Mouse (Mus musculus) large intestine, adult 2 months (tissue): ENCODE measurements at regions not wholly inside any gene's neighbourhood (a gene's known extent, or its start where the extent isn't known, plus 50 kb on each side); places are given as distances from the start of the nearest gene placed in this dataset.

Source experiments
- DNase-seq: peaks from one replicate; pipeline ENCODE4 v3.0.0-alpha.2; 2012; ENCODE audit warnings: low read depth, low spot score
- WGBS: fragments of 180-500 bp; shearing (Covaris S2); methylation state at CpG from one replicate; pipeline ENCODE4 v1.1.7; 2018; 5-methylcytosine and 5-hydroxymethylcytosine counted together

GRCm38 (mm10) chr2:159592841-159593240, 741.1 kb downstream of the Gm826 start:
- 52% methylated on average over 5 of the region's 5 CpGs for WGBS

DNA sequence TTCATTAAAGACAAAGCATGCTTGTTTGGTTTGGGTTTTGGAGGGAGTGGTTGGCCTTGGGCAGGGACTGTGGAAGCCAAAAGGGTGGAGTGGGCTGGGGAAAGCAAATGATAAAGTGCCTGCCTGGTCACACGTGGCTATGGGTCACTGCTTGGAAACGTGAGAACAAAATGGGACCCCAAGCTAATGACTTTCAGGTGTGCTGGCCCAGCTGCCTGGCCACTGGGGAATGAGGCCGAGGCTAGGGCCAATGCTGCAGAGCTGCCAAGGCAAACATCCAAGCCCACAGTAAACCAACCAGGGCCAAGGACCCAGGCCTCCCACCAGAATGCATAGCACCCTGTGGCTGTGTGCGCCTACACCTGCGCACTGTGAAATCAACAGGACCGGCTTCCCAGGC, 737.7 kb downstream of the Gm826 start:
- 67% methylated on average over 6 of the region's 6 CpGs for WGBS
- DNase-seq, result no peak

More at GRCm38 (mm10) chr2:159592841-159593240, 741.1 kb downstream of the Gm826 start:
- no peak for DNase-seq

DNA sequence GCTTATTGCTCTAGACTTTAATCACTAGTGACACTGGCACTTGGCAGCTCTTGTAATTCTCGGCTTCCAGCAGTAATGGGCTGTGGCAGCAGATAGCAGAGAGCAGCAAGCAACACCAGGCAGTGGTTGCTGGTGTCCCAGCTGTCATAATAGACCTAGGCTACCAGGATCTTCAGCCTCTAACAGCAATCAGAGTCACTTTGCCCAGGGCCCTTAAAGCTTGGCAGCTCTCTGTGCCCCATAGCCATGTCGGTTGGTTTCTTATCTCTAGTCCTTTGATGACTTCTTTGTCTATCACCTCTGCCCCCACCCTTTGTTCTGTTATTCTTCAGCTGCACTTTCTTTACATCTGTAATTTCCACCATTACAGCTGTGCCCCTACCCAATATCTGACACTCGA, 735.9 kb downstream of the Gm826 start:
- 63% methylated on average over 3 of the region's 3 CpGs for WGBS
- DNase-seq, result no peak

DNA sequence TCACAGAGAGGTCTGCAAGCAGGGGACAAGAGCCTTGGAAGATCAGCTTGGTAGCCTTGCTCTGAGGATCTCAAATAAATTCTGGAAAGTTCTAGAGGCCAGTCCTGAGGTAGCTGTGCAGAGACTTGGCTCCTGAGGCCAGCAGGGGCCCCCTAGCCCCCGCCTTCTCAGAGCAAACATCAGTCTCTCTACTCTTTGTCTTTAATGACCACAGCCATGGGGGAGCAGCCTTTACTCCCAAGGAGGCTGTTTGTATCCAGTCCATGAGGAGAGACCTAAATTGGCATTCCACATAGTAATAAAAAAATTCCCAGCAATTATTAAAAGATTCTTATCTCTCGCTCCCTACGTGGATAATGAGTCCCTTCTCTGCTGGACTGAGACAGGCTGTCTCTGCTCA, 726.8 kb downstream of the Gm826 start:
- WGBS, result 24% methylated on average over 3 of the region's 3 CpGs
- DNase-seq, result no peak

DNA sequence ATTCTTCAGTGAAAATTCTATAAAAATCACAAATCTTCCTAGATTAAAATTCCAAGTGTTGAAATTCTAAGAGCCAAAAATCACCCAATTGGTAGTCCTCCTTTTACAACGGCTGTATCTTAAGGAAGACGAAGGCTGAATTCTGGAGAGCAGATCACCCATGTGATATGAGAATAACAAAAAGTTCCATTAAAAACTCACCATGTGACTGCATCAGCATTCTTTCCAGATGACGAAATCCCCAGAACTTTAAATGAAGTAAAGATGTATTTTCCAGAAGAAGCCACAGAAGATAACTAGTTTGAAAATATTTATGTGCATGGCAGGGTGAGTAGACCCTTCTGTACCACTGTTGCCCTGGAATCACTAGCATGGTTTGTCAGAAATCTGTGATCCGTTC, 723.5 kb downstream of the Gm826 start:
- DNase-seq, result no peak
- WGBS, result 69% methylated on average over 4 of the region's 4 CpGs

- DNase-seq, result no peak
- 43% methylated on average over 4 of the region's 4 CpGs for WGBS
These were observed 717.3 kb downstream of the Gm826 start for GRCm38 (mm10) chr2:159616685-159617084.

DNA sequence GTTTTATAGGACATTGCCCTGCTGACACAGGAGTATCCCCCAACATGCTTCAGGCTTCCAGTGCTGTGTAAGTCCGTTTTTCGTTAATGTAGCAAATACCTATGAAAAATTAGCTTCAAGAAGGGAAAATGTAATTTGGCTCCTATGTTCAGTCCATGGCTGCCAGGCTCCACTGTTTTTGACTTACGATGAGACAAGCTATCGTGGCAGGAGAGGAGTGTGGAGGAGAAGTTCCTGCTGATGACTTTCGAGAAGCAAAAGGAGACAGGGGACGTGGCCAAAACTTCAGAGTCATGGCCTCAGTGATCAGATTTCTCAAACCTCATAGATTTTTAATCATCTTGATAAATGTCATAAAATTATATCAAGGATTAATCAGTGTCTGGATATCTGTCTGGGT, 712.7 kb downstream of the Gm826 start:
- no peak for DNase-seq
- WGBS, result 90% methylated on average over 6 of the region's 6 CpGs

DNA sequence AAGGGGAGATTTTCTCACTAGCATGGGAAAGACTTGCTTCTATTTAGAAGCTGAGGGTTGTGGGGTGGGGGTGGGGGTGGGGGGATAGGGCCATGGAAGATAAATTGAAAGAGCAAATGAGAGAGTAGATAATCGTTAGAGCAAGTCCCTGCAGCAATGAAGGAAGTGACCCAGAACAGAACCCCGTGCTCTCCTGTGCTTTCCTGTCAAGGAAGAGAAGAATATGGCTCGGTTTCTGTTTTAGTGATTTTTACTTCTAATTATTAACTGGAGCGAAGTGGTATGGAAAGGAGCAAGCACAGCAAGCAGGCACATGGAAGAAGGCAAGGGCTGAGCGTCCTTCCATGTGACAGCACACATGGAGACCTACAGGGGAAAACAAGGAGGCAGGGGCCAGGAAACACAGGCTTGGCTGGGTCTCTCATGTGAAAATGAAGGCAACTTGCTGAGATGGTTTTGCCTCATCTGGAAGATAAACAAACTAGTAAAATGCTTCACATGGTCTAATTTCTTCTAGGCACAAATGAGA, 711.8 kb downstream of the Gm826 start:
- 59% methylated on average over 5 of the region's 5 CpGs for WGBS

GRCm38 (mm10) chr2:159625306-159625705, 708.7 kb downstream of the Gm826 start:
- DNase-seq, result no peak
- 50% methylated on average over 1 of the region's 1 CpGs for WGBS

More for the DNA sequence above, 711.8 kb downstream of the Gm826 start:
- no peak for DNase-seq

DNA sequence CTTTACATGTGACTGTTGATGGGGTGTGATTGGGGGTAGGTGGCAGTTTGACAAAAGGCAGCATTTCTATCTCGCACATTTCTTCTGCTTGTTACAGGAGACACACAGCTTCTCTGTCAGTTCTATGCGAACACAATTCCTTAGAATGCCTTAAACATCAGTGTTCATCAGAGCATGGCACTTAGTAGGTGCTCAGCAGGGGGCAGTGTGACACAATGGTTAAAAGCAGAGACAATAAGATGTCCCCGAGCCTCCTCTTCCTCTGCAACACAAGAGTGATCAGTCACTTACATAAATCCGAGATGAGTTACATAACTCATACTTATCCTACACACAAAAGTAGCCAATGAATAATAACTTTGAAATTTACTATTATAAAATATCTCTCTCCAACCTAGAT, 688.1 kb downstream of the Gm826 start:
- no peak for DNase-seq
- 48% methylated on average over 4 of the region's 4 CpGs for WGBS

- WGBS, result 58% methylated on average over 2 of the region's 2 CpGs
- DNase-seq, result no peak
These were observed 687.4 kb downstream of the Gm826 start for GRCm38 (mm10) chr2:159646595-159646994.

DNA sequence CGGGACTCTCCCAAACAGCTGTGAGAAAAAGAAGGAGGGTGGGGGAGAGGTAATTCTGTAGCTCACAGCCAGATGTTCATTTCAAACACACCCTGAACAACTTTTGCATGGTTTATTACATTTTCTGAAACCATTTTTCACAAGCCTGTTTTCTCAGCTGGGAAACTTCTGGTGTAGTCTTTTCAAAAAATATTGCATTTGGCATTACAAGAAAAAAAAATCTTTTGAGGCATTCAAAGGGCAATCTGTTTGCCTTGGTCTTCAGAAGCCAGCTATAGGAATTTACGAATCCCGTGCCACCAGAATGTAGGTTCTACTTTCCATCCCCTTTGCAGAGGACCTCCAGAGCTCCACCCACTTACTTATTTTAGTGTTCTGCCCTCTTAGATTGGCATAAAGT, 681.7 kb downstream of the Gm826 start:
- DNase-seq, result no peak
- 65% methylated on average over 3 of the region's 3 CpGs for WGBS

GRCm38 (mm10) chr2:159676845-159677244, 657.1 kb downstream of the Gm826 start:
- WGBS, result 24% methylated on average over 3 of the region's 3 CpGs
- no peak for DNase-seq

- 68% methylated on average over 1 of the region's 1 CpGs for WGBS
- DNase-seq, result no peak
These were observed 653.3 kb downstream of the Gm826 start for GRCm38 (mm10) chr2:159680641-159681040.

DNA sequence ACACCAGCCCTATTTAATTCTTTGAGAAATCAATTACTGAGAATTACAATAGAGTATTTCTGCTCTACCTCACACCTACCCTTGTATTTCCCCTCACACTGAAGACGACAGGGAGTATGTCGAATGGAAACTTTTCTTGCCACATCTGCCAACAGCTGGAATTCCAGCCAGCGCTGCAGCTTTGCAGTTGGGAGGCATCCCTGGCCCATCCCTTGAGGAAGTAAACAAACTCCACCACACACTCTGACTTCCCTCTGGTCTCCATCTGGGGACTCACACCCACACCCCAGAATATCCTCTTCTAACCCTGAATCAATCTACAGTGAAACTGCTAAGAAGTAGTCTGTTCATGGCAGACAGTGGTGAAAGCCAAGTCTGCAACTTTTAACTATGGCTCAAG, 630.9 kb downstream of the Gm826 start:
- DNase-seq, result no peak
- 58% methylated on average over 3 of the region's 3 CpGs for WGBS

GRCm38 (mm10) chr2:159708141-159708540, 625.8 kb downstream of the Gm826 start:
- no peak for DNase-seq
- WGBS, result 72% methylated on average over 2 of the region's 2 CpGs

DNA sequence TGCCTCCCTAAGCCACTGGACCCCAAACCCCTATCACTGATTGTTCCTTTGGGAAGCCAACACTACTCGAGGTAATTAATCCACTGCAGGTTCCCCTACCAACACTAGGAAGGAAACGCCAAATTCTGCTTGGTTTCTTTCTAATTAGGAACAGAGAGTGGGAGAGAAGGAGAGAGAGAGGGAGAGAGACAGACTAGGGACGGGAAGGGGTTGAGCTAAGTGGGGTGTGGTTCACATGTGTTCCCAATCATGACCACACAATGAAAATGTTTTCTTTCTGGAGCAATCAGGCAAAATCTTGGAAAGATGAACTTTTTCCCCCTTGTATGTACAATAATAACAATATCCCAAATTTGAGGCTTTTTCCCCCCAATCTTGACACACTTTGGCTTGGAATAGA, 619.3 kb downstream of the Gm826 start:
- WGBS, result 48% methylated on average over 3 of the region's 3 CpGs

GRCm38 (mm10) chr2:159718738-159719137, 615.2 kb downstream of the Gm826 start:
- 48% methylated on average over 2 of the region's 2 CpGs for WGBS
- DNase-seq, result no peak

More for the DNA sequence above, 619.3 kb downstream of the Gm826 start:
- DNase-seq, result no peak

- 32% methylated on average over 7 of the region's 7 CpGs for WGBS
- DNase-seq, result no peak
These were observed 608.5 kb downstream of the Gm826 start for GRCm38 (mm10) chr2:159725158-159726076.

- no peak for DNase-seq
- WGBS, result 78% methylated on average over 3 of the region's 3 CpGs
These were observed 604.7 kb downstream of the Gm826 start for GRCm38 (mm10) chr2:159729301-159729700.

- 70% methylated on average over 8 of the region's 8 CpGs for WGBS
- DNase-seq, result no peak
These were observed 603.7 kb downstream of the Gm826 start for GRCm38 (mm10) chr2:159730221-159730620.
